Mouse (Mus musculus): ENCODE measurements around the gene Ccdc57.
A peak's percentile ranks its signal among the peaks of the same experiment; 100 is the strongest.

Gene Ccdc57

DNA sequence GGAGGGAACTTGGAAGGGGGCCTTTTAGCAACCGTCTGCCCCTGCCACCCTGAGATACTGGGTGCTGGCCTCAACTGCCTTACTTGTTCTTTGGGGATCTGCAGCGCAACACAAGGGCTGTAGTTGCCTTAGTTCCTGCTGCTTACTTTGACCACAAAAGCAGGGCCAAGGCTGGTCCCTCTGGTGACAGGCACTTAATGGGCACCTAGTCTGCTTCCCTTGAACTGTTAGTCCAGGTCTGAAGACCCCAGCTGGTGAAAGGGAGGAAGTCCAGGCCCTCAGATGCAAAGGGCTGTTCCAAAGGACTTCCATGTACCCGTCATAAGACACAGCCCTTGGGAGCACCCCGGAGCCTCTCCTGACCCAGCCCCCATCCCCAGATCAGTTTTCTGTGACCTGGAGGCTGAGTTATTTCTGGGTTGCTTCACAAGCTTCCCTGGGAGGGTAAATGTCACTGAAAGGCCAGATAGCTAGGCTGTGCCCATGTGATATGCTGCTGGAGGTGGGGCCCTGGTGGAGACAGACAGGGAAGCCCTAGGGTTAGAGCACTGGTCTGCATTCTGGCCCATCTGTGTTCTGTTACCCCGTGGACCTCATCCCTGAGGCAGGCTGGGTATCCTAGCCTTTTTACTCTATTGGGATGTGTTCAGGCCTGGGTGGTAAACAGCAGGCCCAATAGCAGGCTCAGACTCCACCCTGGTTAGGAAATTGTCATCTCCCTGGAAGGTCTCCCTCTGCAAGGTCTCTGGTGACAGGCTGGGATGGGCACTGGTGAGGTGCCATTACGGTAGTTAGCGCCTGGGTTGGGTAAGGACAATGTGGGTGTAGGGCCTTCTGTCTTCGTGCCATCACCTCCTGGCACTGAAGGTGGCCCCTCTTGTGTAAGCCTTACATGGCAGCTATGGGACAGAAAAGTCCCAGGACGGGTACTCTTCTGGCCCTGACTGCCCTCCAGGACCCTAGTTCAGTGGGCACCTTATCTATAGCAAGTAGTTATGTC lies 19.4 kb upstream of the Ccdc57 start:
- no peak for DNase-seq

DNA sequence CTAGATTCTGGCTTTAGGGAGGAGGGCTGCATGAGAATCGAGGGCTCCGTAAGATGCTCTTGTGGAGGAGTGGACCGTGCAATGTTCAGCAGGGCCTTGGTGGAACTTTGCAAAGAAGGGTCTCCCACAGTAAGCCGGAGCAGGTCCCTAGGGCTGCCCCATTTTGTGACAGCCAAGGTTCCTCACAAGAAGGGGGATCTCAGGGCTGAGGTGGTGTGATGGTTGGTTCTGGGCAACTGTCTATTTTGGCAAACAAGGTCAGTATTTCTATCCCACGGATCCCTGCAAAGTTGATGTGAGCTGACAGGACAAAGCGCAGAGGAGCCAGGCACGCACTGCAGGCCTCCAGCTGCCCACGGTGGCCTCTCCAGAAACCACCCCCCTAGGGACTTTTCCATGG lies 18.6 kb upstream of the Ccdc57 start:
- DNase-seq, result peak in 1 of 2 experiments; percentile 38

GRCm38 (mm10) chr11:120950281-120951202 lies 17.9 kb upstream of the Ccdc57 start:
- peak; percentile 89 to 94 for DNase-seq

DNA sequence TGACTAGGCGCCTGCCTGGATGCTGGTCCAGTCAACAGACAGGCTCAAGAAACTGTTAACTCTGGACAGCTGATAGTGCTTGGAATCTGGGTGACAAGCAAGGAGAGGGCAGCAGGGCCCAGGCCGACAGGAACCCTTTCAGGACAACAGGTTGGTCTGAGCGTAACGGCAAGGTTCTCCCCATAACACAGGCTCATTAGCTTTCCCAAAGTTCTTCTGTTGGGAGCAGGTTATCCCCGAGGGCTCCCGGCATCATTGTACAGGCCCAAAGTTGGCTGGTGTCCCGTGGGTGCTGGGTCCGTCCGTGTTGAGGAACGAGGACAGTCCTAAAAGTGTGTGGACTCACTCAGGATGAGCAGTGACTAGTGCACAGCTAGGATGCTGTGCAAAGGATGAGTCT lies 17.2 kb upstream of the Ccdc57 start:
- peak in 1 of 2 experiments; percentile 17 for DNase-seq

- peak in 1 of 2 experiments; percentile 12 for DNase-seq
These were observed 16.5 kb upstream of the Ccdc57 start for GRCm38 (mm10) chr11:120948861-120949851.

GRCm38 (mm10) chr11:120948328-120948727 lies 15.7 kb upstream of the Ccdc57 start, which contains the start of gene Slc16a3:
Slc16a3 (plus strand) TSS chr11:120948480.
- no peak for DNase-seq

DNA sequence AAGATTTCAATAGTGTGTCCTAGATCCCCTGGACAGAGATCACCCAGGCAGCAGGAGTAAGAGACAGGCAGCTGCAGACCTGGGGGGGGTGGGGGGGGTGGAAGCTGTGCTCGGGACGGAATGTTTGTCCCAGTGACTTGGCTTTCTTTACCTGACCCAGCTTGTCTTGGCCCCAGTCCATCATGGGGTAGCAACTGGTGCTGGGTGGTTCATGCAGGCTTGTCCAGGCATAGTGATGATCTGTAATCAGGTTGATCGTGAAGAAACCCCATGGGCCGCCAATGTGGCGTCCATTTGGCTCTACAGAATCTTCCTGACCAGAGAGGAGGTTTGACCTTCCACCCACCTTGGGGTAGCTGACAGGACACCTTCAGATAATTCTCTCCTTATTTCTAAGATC lies 13.3 kb upstream of the Ccdc57 start:
- DNase-seq, result no peak

GRCm38 (mm10) chr11:120945266-120945665 lies 12.6 kb upstream of the Ccdc57 start:
- DNase-seq, result no peak

DNA sequence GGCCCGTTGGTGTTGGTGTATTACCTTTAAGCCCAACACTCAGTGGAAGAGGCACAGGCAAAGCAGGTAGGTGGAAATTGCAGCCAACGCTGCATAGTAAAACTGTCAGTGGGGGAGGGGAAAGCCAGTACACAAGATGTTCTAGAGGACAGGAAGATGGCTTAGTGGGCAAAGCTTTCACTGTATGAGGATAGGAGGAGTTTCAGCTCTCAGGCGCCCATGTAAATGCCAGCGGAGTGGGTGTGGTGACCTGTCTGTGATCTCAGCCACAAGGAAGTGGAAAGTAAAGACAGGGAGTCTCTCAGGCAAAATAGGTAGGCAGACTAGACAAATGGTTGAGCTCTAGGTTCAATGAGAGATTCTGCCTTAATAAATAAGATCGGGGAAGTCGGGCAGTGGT lies 8.3 kb upstream of the Ccdc57 start:
- no peak for DNase-seq

- DNase-seq, result no peak
These were observed 7.2 kb upstream of the Ccdc57 start for GRCm38 (mm10) chr11:120939712-120940341.

DNA sequence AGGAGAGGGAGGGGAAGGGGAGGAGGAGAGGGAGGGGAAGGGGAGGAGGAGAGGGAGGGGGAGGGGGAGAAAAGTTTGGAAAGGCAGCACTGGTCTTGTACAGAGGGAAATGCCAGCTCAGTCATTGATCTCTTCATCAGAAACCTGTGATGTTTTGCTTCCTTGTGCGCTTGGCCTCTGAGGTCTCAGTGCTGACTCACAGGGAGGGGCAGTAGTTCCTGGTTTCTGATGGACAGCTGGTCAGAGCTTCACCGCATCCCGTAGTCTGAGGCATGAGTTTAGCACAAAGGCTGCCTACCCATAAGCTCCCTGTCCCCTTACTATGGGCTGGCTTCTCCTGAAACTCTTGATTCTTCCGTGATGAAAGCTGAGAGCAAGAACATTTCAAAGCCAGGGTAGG lies 6.1 kb upstream of the Ccdc57 start:
- no peak for DNase-seq

- no peak for DNase-seq
These were observed 5.3 kb upstream of the Ccdc57 start for GRCm38 (mm10) chr11:120937976-120938375.

GRCm38 (mm10) chr11:120931479-120931878 lies 1.2 kb downstream of the Ccdc57 start:
- DNase-seq, result no peak

- no peak for DNase-seq
These were observed 4.2 kb downstream of the Ccdc57 start for GRCm38 (mm10) chr11:120928468-120928867.

GRCm38 (mm10) chr11:120922528-120922927 lies 10.1 kb downstream of the Ccdc57 start:
- no peak for DNase-seq

DNA sequence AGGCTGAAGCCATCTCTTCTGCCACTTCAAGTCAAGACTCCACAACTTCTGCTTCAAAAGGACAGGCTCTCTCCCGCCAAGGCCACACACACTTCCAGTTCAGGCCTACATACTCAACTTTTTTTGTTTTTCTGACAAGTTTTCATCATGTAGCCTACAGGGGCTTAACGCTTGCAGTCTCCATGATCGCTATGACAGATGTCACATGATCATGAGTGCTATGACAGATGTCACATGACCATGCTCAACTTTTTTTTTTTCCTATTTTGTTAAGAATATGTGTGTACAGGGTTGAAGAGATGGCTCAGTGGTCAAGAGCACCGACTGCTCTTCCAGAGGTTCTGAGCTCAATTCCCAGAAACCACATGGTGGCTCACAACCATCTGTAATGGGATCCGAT lies 14.9 kb downstream of the Ccdc57 start:
- DNase-seq, result no peak

DNA sequence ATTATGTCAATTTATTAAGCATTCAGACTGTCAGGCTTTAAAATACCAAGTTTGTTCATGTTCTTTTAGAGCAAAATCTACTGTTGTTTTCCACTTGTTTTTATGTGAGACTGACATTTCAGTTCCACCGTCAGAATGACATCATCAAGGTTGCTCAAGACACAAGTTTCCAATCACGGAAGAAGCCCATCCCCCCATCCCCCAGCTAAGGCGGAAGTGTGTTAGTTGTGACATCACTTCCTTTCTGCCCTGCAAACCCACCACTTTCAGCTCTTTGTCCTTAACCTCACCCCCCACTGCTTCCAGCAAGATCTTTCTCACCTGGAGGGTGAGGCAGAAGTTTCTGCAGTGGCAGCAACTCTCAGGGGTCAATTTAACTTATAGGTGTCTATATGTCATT lies 16.2 kb downstream of the Ccdc57 start:
- DNase-seq, result no peak

GRCm38 (mm10) chr11:120913796-120914195 lies 18.9 kb downstream of the Ccdc57 start:
- DNase-seq, result no peak

DNA sequence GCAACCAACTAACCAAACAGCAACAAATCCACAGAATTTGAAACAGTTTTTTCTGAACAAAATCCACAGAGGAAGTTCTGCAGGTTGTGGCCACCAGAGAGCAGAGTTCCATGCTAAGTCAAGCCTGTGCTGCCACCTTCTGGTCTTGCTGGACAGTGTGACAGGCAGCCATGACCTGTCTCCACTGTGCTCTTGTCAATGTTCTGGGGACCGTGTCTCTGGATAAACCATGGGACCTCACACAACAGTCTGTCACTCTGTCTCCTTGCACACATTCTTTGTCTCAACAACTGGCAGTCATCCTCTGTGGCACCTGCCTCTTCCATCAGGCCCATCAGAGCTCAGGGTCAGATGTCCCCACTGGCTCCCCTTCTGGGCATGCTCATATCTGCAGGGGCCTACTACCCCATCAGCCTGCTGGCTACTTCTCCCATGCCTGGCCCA lies 27.2 kb downstream of the Ccdc57 start:
- peak; percentile 76 to 86 for DNase-seq

DNA sequence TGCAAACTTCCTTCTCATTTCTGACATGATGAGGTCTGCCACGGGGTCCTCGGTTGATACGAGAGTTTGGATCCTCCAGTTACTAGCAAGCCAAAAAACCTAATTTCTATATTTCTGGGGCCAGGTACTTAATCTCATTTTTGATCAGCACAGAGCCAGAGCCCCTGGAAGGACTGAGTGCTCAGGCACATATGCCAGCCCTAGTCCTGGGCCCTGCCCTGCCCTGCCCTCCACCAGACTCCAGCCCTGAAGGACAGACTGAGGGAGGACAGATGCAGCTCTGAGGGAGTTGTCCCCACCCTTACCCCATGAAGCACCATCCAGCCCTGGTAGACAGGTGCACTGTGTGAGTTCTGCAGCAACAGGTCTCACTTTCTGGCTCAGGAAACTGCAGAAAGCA lies 28.1 kb downstream of the Ccdc57 start:
- no peak for DNase-seq

DNA sequence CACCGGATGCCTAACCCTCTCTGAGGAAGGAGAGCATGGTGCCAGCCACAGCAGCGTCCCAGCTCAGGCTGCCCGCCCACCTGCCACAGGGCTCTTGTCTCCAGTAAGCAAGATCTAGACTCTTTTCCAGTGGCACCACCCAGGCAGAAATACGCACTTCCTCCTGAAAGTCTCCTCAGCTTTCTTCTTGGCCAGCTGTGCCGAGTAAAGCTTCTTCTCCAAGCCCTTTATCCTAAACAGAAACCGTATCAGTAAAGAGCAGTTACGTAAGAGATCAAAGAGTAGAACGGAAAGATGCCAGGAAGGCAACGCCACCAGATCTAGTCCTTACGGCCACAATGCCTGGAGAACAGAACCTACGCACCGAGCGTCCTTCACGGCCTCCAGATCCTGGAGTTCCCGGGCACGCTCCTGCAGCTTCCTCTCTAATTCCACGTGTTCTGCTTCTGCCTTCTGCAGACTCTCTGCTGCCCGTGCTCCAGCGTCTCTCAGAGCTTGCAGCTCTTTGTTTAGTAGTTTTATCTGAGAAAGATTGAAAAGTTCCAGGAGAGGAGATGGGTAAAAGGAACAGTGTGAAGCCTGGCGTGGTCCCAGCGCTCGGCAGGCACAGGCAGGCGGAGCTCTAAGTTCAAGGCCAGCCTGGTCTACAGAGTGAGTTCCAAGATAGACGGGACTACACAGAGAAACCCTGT lies 29.4 kb downstream of the Ccdc57 start:
- no peak for DNase-seq

Measured in cerebellum, postnatal 25 days (tissue).